Mouse (Mus musculus) hindbrain, embryonic 11.5 days (tissue): Measurements from ENCODE around the gene Gm40193. TPM values are rescaled to one million over a fixed set of nuclear protein-coding genes. Genes with fewer than 3 reads are reported as not detected.

Source experiments
- ATAC-seq: fragments of 200-750 bp; cut with Nextera tagmentation; 2 replicates; pipeline ENCODE4 v1.8.0; 2017; ENCODE audit warnings: mild to moderate bottlenecking, moderate TSS enrichment, moderate library complexity; ENCODE audit not compliant: low FRiP score
- DNase-seq: peaks from one replicate; pipeline ENCODE4 v3.0.0-alpha.2; 2015; ENCODE audit warnings: low spot score
- H3K27ac ChIP-seq: fragments of 300-500 bp; sonication (generic); 2 replicates; pipeline ENCODE4 v1.5.1; 2014; ENCODE audit warnings: mild to moderate bottlenecking, low read depth, low read length
- H3K27me3 ChIP-seq: fragments of 300-500 bp; sonication (generic); 2 replicates; pipeline ENCODE4 v1.6.1; 2014; ENCODE audit warnings: mild to moderate bottlenecking, low read length, moderate library complexity, mixed read lengths; ENCODE audit not compliant: control insufficient read depth, insufficient read depth
- H3K36me3 ChIP-seq: fragments of 300-500 bp; sonication (generic); 2 replicates; pipeline ENCODE4 v1.6.1; 2014; ENCODE audit warnings: mild to moderate bottlenecking, low read length, moderate library complexity, mixed read lengths; ENCODE audit not compliant: control insufficient read depth, insufficient read depth
- H3K4me1 ChIP-seq: fragments of 300-500 bp; sonication (generic); replicated peaks from 2 replicates; pipeline ENCODE4 v1.6.1; 2014; ENCODE audit warnings: low read length, mixed read lengths; ENCODE audit not compliant: control insufficient read depth, insufficient read depth
- H3K4me2 ChIP-seq: fragments of 300-500 bp; sonication (generic); replicated peaks from 2 replicates; pipeline ENCODE4 v1.6.1; 2014; ENCODE audit warnings: mild to moderate bottlenecking, low read depth, low read length
- H3K4me3 ChIP-seq: fragments of 300-500 bp; sonication (generic); 2 replicates; pipeline ENCODE4 v1.5.1; 2014; ENCODE audit warnings: low read depth, low read length
- H3K9ac ChIP-seq: fragments of 300-500 bp; sonication (generic); 2 replicates; pipeline ENCODE4 v1.6.1; 2014; ENCODE audit warnings: low read depth, low read length
- H3K9me3 ChIP-seq: fragments of 300-500 bp; sonication (generic); 2 replicates; pipeline ENCODE4 v1.6.1; 2016; ENCODE audit warnings: low read length; ENCODE audit not compliant: control insufficient read depth
- WGBS: fragments of 180-500 bp; shearing (Covaris S2); extraction: QIAGEN DNeasy Blood & Tissue Kit; methylation state at CpG from one replicate; pipeline ENCODE4 v1.1.7; 2014; 5-methylcytosine and 5-hydroxymethylcytosine counted together
- polyA plus RNA-seq: library from polyadenylated mRNA; unstranded; fragments of >200 nt; fragmentation: Nextera tagmentation; extraction: Ambion mirVana; gene quantifications from 2 replicates; pipeline ENCODE4 v1.2.1, GENCODE M21; 2014

The Gm40193 gene
- polyA plus RNA-seq, 1 experiment from 2014 or later = not detected

- 79% methylated on average over 7 of the region's 7 CpGs for WGBS
- Histone ChIP-seq H3K36me3 (no peaks in the 10 kb centered on the region), H3K4me1 (no peaks in the 10 kb centered on the region), H3K27me3 (no peaks in the 10 kb centered on the region), H3K9ac (no peak overlapping the region), H3K4me2 (no peak overlapping the region), H3K27ac (no peak overlapping the region), H3K4me3 (no peak overlapping the region), H3K9me3 (no peaks in the 10 kb centered on the region)
- ATAC-seq (no peak), DNase-seq (no peak)
These were observed 25.7 kb downstream of the Gm40193 start for GRCm38 (mm10) chr11:70506962-70507515.

- Histone ChIP-seq H3K27ac (no peak overlapping the region), H3K4me2 (no peak overlapping the region), H3K27me3 (no peaks in the 10 kb centered on the region), H3K4me3 (no peak overlapping the region), H3K9ac (no peak overlapping the region), H3K36me3 (no peaks in the 10 kb centered on the region), H3K9me3 (no peaks in the 10 kb centered on the region), H3K4me1 (no peaks in the 10 kb centered on the region)
- WGBS = 34% methylated on average over 4 of the region's 4 CpGs
- ATAC-seq (no peak), DNase-seq (peak; percentile 65)
These were observed 26.4 kb downstream of the Gm40193 start for GRCm38 (mm10) chr11:70506385-70506784.

- Histone ChIP-seq H3K36me3 (no peaks in the 10 kb centered on the region), H3K27me3 (no peaks in the 10 kb centered on the region), H3K9ac (no peak within 1 kb of the TSS), H3K4me1 (no peaks in the 10 kb centered on the region), H3K4me2 (no peak within 1 kb of the TSS), H3K9me3 (no peaks in the 10 kb centered on the region), H3K27ac (no peak within 1 kb of the TSS), H3K4me3 (no peak within 1 kb of the TSS)
- 79% methylated on average over 9 of the region's 9 CpGs for WGBS
- ATAC-seq = no peak
- no peak for DNase-seq
These were observed 27.8 kb downstream of the Gm40193 start, which contains the start of gene Tm4sf5 for GRCm38 (mm10) chr11:70504970-70505369. Gene Tm4sf5 (plus strand): TSS chr11:70505244.

- DNase-seq = no peak
- Histone ChIP-seq H3K4me3 (no peak overlapping the region), H3K27me3 (no peaks in the 10 kb centered on the region), H3K9ac (no peak overlapping the region), H3K36me3 (no peaks in the 10 kb centered on the region), H3K4me2 (no peak overlapping the region), H3K27ac (no peak overlapping the region), H3K4me1 (no peaks in the 10 kb centered on the region), H3K9me3 (no peaks in the 10 kb centered on the region)
- WGBS = 74% methylated on average over 3 of the region's 3 CpGs
- no peak for ATAC-seq
These were observed 30.7 kb downstream of the Gm40193 start for GRCm38 (mm10) chr11:70502018-70502417.

GRCm38 (mm10) chr11:70500476-70500812 is 32.3 kb downstream of the Gm40193 start:
- Histone ChIP-seq H3K9me3 (no peaks in the 10 kb centered on the region), H3K36me3 (no peaks in the 10 kb centered on the region), H3K27me3 (no peaks in the 10 kb centered on the region), H3K4me2 (no peak overlapping the region), H3K4me3 (no peak overlapping the region), H3K27ac (no peak overlapping the region), H3K4me1 (no peaks in the 10 kb centered on the region), H3K9ac (no peak overlapping the region)
- 98% methylated on average over 1 of the region's 1 CpGs for WGBS
- DNase-seq (no peak), ATAC-seq (no peak)

DNA sequence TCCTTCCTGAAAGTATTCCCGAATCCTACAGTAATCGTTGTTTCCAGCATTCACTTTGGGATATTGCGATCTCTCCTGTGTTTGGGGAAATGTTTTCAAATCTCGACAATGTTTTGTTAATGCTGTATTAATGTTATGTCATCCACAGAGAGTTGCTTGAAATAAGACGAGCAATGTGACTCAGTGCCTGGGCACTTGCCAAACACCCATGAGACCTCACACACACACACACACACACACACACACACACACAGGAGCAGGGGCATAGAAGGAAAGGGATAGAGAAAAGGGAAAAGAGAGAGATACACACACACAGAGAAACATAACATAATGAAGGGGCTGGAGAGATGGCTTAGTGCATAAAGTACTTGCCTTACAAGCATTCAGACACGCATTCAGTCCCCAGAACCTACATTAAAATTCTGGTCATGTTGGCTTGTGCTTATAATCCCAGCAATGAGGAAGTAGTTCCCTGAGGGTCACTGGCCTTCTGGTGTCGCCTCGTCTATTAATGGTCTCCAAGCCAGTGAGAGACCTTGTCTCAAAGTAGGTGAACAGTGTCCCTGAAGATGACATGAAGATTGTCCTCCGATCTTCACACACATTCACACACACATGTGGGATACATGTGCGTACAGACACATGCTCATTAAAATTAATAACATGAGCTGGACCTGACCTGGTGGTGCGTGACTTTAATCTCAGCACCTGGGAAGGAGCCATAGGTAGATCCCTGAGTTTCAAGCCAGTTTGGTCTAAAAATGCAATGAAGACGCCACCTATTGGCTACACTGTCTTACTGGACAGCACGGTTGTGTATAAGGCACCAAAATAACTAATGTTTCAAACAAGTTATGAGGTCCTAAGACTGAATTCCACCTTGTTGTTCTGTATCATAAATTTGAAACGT is 32.9 kb downstream of the Gm40193 start:
- 78% methylated on average over 14 of the region's 14 CpGs for WGBS
- Histone ChIP-seq H3K4me3 (no peak overlapping the region), H3K4me2 (no peak overlapping the region), H3K27ac (no peak overlapping the region), H3K9ac (no peak overlapping the region), H3K4me1 (no peaks in the 10 kb centered on the region), H3K27me3 (no peaks in the 10 kb centered on the region), H3K36me3 (no peaks in the 10 kb centered on the region), H3K9me3 (no peaks in the 10 kb centered on the region)
- DNase-seq (no peak), ATAC-seq (no peak)

GRCm38 (mm10) chr11:70489684-70490083 is 43.1 kb downstream of the Gm40193 start:
- H3K27ac ChIP-seq = no peak overlapping the region
- no peaks in the 10 kb centered on the region for H3K4me1 ChIP-seq
- H3K4me2 ChIP-seq = no peak overlapping the region
- H3K9me3 ChIP-seq = no peaks in the 10 kb centered on the region
- H3K4me3 ChIP-seq = no peak overlapping the region
- H3K36me3 ChIP-seq = no peaks in the 10 kb centered on the region
- ATAC-seq = no peak
- no peaks in the 10 kb centered on the region for H3K27me3 ChIP-seq
- DNase-seq = no peak
- 89% methylated on average over 6 of the region's 6 CpGs for WGBS
- no peak overlapping the region for H3K9ac ChIP-seq

DNA sequence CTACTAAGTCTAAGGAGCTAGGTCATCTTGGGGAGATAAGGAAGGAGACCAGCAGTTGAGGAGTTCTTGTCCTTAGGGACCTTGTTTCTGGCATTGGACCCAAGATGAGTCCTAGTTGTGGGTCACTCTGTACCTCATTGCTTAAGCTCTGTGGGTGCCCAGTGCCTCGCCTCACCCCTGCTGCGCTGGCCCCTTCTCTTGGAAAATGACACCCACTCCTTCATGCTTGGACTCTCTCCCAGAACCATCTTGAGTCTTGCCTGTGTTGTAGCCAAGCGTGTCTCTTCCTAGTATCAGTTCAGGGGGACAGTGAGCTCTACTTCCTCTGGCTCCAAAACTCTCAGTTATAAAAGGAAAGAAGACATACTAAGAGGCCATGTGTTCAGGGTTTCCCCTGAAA is 43.6 kb downstream of the Gm40193 start:
- no peak for ATAC-seq
- DNase-seq = no peak
- Histone ChIP-seq H3K4me3 (no peak overlapping the region), H3K4me1 (no peaks in the 10 kb centered on the region), H3K9ac (no peak overlapping the region), H3K27ac (no peak overlapping the region), H3K4me2 (no peak overlapping the region), H3K27me3 (no peaks in the 10 kb centered on the region), H3K9me3 (no peaks in the 10 kb centered on the region), H3K36me3 (no peaks in the 10 kb centered on the region)
- WGBS = 83% methylated on average over 3 of the region's 3 CpGs

- H3K4me1 ChIP-seq = no peaks in the 10 kb centered on the region
- H3K9me3 ChIP-seq = no peaks in the 10 kb centered on the region
- no peak overlapping the region for H3K4me3 ChIP-seq
- no peak for ATAC-seq
- no peak overlapping the region for H3K4me2 ChIP-seq
- no peak for DNase-seq
- H3K27me3 ChIP-seq = no peaks in the 10 kb centered on the region
- no peak overlapping the region for H3K9ac ChIP-seq
- H3K27ac ChIP-seq = no peak overlapping the region
- 48% methylated on average over 4 of the region's 4 CpGs for WGBS
- H3K36me3 ChIP-seq = no peaks in the 10 kb centered on the region
These were observed 44.9 kb downstream of the Gm40193 start for GRCm38 (mm10) chr11:70487816-70488215.
